Mouse (Mus musculus) frontal cortex, postnatal 25 days (tissue): ENCODE results near the gene Nod2.
"Not testable (repeated sequence)": the region's sequence is repeated elsewhere in the genome, so short reads cannot be mapped to it uniquely, and the experiment has no call there.

Experiments
- DNase-seq, 2 experiments: peaks; one replicate each; pipeline ENCODE4 v3.0.0; 2022; ENCODE audit warnings: low spot score in 2 of 2

The Nod2 gene

DNA sequence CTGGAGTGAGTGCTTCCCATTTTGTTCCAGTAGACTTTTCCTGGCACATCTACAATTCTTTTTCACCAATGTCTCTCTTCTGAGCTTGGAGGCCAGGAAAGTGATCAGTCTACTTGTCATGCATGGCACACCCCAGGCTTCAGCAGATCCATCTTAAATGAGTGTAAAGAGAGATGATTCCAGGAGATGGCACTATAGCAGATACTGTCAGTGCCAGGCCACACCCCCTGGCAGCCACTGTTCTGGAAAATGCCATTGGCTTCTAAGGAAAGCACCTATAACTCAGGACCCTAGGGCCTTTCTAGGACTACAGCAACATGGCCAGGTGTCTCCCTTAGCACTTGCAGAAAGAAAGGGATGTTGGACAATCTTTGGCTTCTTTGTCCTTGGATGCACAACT lies 16.0 kb upstream of the Nod2 start:
- DNase-seq: no peak

DNA sequence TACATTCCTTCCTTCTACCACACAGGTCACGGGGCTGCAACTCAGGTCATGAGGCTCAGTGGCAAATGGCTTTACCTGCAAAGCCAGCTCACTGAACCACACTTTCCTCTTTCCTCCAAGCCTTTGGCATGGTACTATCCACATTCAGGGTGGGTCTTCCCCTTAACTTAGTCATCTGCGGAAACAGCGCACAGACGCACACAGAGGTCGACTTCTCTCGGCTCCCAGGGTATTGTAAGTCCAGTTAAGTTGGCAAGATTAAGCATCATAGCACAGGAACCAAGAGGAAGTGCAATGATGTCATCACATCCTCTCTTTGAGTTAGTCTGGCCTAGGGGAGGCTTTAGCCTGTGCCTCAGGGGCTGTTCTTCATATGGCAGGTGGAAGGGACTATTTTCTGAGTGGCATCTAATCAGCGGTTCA lies 13.8 kb upstream of the Nod2 start:
- DNase-seq: no peak

DNA sequence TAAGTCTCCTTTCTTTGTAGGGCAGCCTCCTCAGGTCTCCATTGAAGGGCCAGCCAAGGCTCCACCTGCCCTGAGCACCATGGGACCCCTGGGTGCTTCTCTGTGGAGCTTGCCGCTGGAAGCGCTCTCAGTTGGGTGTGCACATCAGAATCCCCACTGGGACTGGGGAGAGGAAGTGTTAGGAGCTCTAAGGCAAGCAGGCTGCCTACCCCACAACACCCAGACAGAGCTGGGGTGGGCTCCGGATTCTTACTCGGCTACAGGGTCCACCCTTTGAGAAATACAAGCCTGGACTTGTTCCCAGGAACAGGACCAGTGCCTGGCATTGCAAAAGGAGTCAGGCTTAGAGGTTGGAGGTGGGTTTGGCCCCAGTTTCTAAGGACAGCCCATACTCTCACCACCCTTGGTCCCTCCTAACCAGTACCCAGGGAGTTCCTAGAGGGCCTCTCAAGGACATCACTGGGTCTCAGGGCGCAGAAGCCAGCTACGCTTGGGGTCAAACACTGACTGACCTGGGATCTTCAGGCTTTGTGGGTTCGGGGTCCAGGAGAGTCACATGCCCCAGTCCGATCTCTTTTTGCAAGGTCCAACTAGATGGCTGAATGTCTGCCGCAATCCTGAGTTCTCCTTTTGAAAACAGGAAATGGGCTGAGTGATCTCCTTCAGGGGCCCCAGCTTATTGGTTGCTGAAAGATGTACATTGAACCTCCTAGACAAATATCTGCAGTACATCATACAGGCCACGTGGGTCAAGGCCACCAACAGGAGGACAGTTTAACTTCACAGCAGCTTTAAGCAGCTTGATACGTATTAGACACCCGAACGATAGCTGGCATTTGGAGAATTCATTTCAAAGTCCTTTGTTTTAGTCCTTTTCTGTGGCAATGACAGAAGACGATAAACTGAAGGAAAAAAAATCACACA lies 11.4 kb upstream of the Nod2 start, which contains the start of gene Snx20:
Gene Snx20 (minus strand): TSS at position 655 of the 924 bp plus-strand sequence.
- DNase-seq: no peak

DNA sequence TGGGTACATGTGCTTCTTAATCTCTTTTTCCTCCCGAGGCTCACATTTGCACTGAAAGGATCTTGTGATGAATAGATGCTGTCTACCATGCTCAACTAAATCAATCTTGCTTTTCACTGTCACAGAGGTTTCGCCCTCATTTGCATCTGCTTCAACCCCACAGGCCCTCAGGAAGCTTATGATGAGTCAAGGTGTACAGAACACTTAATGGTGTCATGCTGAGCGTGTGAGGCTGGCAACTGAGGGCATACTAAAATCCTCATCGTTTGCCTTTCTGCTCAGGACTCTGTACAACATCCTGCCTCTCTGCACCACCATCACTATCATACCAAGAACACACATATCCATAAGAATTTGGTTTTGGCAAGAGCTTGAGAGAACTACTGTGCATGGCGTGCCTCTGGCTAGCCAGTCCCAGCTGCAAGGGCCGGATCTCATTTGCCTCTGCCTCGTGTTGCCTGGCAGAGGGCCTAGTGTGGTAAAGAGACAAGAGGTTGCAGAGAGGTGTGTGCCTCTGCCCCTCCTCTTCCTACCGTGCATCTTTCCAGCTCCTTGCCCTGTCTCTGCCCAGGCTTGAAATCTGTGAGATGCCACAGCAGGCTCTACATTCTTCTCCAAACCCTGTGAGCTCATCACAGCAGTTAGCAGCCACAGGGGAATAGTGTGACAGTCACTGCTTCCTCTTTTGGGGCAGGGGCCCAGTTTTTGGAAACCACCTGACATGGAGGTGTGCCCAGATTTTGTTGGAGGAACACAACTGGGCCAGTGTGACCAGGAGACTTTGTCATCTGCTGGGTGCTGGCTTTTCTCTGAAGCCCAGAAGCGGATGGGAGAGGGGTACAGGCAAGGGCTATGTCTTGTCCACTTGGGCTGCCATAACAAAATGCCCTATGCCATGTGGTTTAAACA lies 9.8 kb upstream of the Nod2 start:
- DNase-seq: no peak

DNA sequence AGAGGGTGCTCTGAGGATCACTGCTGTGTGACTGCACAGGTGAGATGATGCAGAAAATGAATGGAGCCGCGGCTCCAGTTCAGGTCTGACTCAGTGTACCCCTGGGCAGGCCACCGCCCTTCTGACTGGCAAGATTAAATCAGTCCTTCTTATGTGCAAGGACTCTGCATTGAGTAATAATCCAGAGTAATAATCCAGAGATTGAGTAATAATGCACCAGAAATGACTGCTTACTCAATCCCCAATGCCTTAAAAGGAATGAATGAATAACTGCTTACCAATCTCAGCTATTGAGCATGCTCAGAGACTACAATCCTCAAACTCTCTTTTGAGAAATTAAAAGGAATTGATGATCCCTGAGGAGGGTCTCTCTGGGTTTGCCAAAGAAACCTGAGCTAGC lies 8.2 kb upstream of the Nod2 start:
- no peak for DNase-seq

DNA sequence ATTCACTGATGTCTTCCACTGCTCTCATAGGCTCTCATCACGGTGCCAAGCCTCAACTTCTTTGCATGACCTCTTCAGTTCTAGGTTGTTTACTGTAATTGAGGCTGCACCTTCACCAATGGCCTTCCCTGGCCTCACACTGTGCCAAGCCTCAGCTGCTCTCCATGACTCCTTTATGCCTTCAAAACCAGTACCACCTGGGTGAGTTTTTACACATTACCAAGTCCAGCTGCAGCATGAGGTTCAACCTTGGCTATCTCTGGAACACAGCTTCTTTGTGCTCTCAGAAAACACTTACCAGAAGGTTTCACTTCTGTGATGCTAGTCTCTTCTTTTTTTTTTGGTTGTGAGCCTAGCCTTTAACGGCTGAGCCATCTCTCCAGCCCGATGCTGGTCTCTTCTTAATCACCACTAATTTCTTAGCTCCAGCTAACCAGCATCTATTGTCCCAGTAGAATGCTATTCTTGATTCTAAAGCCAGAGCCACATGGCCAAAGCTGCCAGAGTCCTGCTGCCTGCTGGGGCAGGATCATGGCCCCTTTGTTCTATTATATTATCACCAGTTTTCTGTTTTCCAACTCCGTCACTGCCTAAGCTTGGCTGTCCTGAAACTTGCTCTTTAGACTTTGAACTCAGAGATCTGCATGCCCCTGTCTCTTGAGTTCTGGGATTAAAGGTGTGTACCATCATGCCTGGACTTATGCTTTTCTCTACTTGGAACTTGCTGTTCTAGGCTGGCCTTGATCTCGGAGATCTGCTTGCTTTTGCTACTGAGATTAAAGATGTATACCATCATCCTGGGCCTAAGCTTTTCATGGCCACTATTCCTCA lies 4.2 kb upstream of the Nod2 start:
- no peak for DNase-seq

DNA sequence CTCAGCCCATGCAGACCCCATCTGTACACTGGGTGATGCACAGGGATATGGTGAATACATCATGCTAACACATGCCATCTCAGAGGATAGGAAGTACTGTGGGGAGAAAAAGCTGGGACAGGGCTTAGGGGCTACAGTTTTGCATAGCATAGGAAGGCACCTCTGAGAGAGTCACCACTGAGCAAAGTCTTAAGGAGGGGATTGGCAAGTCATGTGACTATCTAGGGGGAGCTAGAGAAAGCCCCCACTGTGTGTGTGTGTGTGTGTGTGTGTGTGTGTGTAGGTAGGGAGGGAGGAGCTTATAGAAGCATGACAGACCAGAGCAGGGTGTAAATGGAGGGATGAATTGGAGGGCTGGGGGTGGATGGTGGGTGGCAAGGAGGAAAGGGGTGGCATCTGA lies 1.2 kb downstream of the Nod2 start:
- no peak for DNase-seq

DNA sequence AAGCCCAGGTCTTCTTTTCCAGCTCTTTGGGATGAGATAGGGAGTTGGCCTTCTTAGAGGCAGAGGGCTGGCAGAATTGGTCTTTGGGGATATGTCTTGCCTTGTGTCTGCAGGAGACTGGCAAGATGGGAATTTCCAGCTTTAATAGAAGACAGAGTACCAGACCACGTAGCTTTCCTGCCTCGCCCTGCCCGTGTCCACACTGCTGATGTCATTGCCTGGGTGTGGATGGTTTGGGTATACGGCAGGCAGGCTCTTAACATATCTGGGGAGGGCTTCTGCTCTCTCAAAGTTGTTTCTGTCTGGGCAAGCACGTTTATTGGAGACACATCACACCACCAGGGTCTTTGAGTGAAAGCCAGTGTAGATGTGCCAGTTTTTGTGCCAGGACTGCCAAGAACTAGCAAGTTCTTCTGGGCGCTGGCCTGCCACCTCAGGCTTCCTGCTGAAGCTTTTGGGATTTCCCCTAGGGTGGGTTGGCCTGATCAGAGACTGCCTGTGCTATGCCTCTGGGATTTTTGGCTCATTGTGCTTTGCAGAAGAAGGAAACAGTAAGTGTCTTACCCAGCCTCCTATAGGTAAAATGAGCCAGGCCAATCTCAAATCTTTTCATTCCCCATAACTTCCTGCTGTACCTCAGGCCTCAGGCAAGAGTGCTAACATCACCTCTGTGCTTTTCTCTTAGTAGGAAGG lies 3.0 kb downstream of the Nod2 start:
- DNase-seq: no peak

DNA sequence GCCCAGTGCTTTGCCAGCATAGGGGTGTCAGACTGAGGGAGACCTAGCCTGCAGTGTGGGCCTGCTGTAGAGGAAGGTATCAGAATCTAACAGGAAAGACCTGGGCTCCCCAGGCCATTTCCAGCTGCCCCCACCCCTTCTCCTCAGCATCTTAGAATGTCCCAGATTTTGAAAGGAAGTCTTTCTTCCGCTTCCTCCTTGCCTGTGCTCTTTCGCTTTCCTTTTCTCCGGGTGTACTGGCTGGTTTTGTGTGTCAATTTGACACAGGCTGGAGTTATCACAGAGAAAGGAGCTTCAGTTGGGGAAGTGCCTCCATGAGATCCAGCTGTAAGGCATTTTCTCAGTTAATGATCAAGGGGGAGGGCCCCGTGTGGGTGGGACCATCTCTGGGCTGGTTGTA lies 4.0 kb downstream of the Nod2 start:
- DNase-seq: not testable (repeated sequence)

DNA sequence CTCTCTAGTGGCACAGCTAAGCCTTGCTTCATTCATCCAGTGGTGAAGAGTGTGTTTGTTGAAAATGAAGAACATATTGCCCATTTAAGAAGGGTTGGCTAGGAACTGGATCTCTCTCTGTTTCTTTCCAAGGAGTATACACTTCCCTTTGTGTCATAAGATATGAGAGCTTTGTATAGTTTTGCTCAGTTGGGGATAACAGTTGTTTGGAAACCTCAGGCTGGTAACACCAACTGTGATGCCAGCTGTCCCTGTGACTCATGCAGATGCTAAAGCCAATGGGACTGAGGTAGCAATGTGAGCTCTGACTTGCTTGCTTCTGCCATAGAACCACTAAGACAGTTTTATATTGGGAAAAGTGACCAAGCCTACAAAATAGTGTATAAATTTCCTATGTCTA lies 8.2 kb downstream of the Nod2 start:
- DNase-seq: no peak

DNA sequence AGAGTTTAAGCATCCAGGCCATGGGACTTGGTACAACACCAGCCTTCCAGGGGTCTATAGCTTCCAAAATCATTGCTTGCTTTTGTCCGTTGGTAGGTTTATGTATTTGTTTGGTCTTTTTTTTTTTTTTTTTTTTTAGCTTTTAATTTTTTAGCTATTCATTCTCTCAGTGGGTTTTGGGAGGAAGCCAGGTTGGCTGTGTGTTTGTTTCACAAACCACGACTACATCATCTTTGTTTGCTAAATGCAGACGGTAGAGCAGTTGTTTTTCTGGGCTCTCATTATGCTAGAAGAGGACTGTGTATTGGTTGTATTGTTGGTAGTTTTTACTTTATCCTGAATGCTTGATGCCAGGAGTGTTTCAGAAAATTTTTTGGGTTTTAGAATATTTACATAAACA lies 12.8 kb downstream of the Nod2 start:
- DNase-seq: no peak

DNA sequence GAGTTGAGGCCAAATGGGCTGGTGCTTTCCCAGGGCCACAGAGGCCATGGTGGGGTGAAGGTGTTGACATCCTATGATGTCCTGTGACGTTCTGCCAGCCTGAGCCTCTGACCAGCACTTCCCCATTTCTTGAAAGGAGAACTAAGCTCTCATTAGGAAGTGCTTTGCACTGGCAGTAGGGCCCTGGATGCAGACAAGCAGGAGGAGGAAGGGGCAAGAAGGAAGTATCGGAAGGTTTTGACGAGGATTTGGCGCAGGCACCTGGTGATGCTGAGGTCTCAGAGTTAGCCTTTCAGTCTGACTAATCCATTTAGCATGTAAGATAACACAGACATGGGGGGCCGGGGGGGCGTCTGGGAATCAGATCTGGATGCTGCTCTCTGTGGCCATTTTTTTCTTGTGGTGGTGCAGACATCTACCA lies 15.3 kb downstream of the Nod2 start:
- no peak for DNase-seq

DNA sequence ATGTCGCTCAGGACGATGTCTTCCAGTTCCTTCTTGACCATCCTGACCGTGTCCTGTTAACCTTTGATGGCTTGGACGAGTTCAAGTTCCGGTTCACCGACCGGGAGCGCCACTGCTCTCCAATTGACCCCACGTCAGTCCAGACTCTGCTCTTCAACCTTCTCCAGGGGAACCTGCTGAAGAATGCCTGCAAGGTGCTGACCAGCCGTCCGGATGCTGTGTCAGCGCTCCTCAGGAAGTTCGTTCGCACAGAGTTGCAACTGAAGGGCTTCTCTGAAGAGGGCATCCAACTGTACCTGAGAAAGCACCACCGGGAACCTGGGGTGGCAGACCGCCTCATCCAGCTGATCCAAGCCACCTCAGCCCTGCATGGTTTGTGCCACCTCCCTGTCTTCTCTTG lies 17.0 kb downstream of the Nod2 start:
- no peak for DNase-seq

DNA sequence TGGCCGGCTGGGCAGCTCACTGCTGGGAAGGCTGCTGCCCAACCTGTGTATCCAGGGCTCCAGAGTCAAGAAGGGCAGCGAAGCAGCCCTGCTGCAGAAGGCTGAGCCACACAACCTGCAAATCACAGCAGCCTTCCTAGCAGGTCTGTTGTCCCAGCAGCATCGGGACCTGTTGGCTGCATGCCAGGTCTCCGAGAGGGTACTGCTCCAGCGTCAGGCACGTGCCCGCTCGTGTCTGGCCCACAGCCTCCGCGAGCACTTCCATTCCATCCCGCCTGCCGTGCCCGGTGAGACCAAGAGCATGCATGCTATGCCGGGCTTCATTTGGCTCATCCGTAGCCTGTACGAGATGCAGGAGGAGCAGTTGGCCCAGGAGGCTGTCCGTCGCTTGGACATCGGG lies 17.8 kb downstream of the Nod2 start:
- no peak for DNase-seq

DNA sequence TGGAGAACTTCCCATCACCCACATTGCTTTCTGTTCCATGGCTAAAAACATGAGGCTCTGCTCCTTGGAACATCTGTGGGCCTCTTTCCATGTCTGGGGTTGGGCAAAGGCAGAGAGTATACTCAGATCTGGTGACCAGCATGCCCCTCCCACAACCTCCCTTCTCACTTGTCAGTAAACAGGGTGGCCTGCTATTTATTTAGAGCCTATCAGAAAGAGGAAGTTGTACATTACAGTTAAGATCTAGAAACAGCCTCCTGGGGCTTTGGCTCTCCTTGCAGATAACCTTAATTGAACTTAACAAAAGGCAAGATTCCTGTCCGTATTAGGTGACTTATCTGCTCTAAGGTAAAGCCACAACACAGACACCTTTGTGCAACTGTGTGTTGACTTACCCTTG lies 19.3 kb downstream of the Nod2 start:
- no peak for DNase-seq

DNA sequence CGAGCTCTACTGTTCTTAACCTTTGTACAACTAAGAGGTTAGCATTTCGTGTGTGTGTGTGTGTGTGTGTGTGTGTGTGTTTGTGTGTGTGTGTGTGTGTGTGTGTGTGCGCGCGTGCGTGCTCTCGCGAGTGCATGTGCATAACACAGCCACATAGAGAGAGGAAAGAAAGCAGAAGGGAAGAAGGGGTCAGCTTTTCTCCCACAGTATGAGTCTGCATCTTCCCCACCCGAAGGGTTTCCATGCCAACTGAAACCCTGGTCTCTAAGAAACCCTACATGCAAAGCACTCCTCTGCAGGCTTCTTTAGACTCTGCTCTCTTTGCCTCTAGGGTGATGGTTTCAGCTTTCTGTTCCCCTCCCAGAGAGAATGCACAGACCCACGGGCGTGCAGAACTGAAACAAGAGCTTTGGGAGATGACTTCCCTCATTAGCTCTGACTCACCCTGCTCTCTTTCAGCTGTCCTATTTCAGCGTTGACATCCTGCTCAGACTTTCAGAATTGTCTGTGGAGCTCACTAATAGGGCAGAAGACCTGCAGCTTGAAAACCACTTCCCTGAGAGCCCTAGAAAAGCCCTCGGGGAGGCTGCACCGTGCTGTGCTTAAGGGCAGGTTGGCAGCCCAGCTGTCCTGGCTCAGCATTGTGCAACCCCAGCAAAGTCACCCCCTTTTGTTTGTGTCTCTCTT lies 21.4 kb downstream of the Nod2 start:
- peak in 1 of 2 experiments; percentile 26 for DNase-seq

DNA sequence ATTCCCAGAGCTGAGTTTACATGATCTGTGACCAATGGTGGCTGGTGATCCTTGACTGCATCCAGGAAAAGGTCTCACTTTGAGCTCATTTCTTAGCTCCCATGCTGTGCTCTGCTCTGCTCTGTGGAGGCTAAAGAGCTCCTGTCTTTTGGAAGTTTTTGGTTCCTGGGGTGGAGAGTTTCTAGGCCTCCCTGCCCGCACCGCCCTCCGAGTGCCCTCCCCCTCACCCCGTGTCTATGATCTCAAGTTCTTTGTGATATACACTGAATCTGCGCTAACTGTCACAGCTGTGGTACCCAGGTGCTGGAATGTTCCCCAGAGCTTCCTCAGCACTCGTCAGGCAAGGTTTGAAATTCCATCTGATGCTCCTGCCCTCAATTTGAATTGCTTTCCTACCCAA lies 23.7 kb downstream of the Nod2 start:
- no peak for DNase-seq

DNA sequence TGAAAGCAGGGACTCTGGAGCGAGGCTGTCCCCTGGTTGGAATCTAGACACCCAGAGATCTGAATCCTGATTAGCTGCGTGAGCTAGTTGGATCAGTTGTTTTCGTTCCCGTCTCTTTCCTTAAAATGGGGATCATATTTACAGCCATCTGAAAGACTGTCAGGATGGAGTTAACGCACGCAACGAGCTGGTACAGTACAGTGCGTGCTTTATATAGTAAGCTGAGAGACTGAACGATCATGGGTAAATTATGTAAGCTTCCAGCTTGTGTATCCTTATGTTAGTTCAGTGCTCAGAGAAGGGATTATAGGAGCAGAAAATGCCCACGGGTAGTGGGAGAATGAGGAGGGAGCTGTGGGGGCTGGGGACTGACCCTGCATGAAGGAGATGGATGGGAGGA lies 24.5 kb downstream of the Nod2 start:
- no peak for DNase-seq

DNA sequence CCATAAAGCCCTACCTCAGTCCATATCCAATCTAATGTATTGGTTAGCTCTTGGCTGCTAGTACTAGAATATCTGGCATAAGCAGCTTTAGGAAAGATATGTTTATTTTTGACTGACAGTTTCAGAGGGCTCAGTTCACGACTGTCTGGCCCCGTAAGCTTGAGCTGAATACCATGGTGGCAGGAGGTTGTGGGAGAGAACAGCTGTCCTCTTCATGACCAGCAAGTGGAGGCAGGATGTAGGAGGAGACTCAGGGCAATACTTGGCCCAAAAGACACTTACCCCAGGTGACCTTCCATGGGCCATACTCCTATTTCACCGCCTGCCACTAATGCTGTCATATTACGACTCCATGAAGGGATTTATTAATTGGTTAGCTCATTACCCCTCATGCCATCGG lies 26.7 kb downstream of the Nod2 start:
- DNase-seq: no peak

DNA sequence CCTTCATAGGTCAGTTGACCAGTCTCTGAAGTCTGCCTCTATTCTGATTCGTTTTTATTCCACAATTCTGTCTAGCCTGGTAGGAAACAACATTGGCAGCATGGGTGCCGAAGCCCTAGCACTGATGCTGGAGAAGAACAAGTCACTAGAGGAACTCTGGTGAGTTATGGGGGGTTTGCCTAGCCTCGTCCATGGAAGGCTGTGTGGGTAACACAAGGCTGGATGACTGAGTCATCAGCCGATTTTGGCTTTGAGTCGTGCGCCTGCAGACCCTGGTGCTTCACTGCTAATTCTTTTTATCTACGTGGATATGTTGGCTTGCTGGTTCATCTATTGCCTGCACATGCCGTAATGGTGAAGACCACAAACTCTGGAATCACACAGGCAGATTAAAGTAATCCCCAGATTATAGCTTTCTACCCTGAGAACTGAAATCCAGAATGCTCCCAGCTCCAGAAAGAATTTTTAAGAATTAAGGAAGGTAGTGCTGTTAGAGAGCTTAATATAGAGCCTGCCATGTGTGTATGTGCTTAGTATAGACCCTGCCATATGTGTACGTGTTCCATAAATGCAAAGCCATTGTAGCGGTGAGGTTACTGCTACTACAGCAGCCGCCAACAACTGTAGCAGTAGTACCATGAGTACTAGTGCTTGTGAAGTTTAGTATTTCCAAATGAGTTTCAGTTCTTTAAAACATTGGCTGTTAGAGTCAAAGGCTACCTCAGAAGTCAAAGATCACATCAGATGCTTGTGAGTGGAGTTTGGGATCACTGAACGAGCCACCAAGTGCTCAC lies 28.5 kb downstream of the Nod2 start:
- no peak for DNase-seq
